Mouse (Mus musculus) CH12.LX (cell line): ENCODE data around the gene Defb23.

Source experiments
- CHD1 ChIP-seq: IDR thresholded peaks from 2 replicates; pipeline ENCODE4 v1.6.1; 2012; ENCODE audit warnings: low read depth, low read length, improper control_type of control experiment, inconsistent platforms
- CTCF ChIP-seq, 2 experiments: IDR thresholded peaks in 1 of 2; conservative IDR thresholded peaks in 1 of 2; 2 replicates each; pipeline ENCODE4 v1.5.1; 2011 to 2012; ENCODE audit warnings: low read depth in 2 of 2, low read length in 2 of 2, improper control_type of control experiment in 1 of 2, inconsistent platforms in 1 of 2, mild to moderate bottlenecking in 1 of 2, moderate library complexity in 1 of 2
- E2F4 ChIP-seq: IDR thresholded peaks from 2 replicates; pipeline ENCODE4 v1.6.1; 2011; ENCODE audit warnings: low read depth, low read length, improper control_type of control experiment; ENCODE audit not compliant: insufficient replicate concordance
- JUN ChIP-seq: IDR thresholded peaks from 2 replicates; pipeline ENCODE4 v1.6.1; 2011; ENCODE audit warnings: low read depth, mild to moderate bottlenecking, low read length, improper control_type of control experiment, moderate library complexity; ENCODE audit not compliant: insufficient read depth
- MEF2A ChIP-seq: IDR thresholded peaks from 2 replicates; pipeline ENCODE4 v1.6.1; 2014; ENCODE audit warnings: low read depth, mild to moderate bottlenecking, inconsistent platforms, low read length, improper control_type of control experiment, borderline replicate concordance
- MXI1 ChIP-seq: IDR thresholded peaks from 2 replicates; pipeline ENCODE4 v1.6.1; 2011; ENCODE audit warnings: mild to moderate bottlenecking, low read depth, low read length, improper control_type of control experiment
- POLR2A ChIP-seq: IDR thresholded peaks from 2 replicates; pipeline ENCODE4 v1.6.1; 2011; ENCODE audit warnings: low read depth, mild to moderate bottlenecking, improper control_type of control experiment, low read length
- USF1 ChIP-seq: IDR thresholded peaks from 2 replicates; pipeline ENCODE4 v1.6.1; 2014; ENCODE audit warnings: low read depth, mild to moderate bottlenecking, inconsistent platforms, low read length, improper control_type of control experiment
- ZNF384 ChIP-seq: IDR thresholded peaks from 2 replicates; pipeline ENCODE4 v1.6.1; 2012; ENCODE audit warnings: low read depth, low read length, improper control_type of control experiment, inconsistent platforms

- TF ChIP-seq USF1 (no peak), ZNF384 (no peak), POLR2A (no peak), MEF2A (no peak), MXI1 (no peak), CHD1 (no peak), CTCF (conservative IDR thresholded peaks at IDR 0.05 in 1 of 2, IDR thresholded peaks at IDR 0.05 in 1 of 2; ENCODE audit: low read depth in 2 of 2, low read length in 2 of 2) (no peak), JUN (no peak), E2F4 (no peak)
Measured at GRCm38 (mm10) chr2:152436405-152436901, 28.0 kb downstream of the Defb23 start.
